Mouse (Mus musculus) 3134 (cell line): ENCODE measurements around the gene Parp11.

Source experiments
- DNase-seq: peaks from one replicate; pipeline ENCODE4 v3.0.0-alpha.2; 2011; ENCODE audit warnings: low spot score; ENCODE audit not compliant: insufficient read length; ENCODE audit errors: extremely low read depth

Gene Parp11

DNA sequence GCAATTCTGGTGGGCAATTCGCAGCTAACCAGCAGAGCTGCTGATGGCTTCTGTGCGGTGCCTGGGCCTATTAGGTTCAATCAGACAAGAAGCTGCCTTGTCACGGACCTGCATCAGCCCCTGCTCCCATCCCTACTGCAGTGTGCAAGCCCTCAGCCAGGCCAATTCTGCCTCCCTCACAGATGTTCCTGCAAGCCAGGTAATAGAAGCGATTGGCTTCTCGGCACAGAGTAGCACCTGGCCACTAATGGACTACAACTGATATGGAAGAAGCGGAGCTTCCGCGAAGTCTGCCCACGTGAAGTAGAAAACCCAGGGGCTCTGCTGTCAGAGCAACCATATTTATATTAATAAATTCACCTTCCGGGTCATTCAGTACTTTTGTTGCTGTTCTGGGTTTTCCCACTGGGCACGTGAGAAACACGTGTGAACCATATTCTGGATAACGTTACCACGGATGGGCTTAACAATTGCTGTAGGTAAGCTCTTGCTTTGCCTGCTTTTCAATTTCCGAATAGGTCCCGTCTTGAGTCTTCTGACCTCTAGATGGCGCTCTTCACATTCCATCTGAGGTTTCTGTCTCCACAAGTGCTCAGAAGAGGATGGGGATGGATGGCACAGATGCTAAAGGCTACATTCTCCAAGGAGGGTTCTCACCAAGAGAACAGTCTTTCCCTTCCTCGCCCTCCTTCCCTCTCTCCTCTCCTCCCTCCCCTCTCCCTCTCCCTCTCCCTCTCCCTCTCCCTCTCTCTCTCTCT is 95.2 kb downstream of the Parp11 start:
- no peak for DNase-seq
